Mouse (Mus musculus) heart, postnatal 0 days (tissue): ENCODE data around the gene Nectin2.

Source experiments
- CTCF ChIP-seq: IDR thresholded peaks from 2 replicates; pipeline ENCODE4 v1.5.1; 2016; ENCODE audit warnings: antibody characterized with exemption, control low read depth, low read depth
- EP300 ChIP-seq: IDR thresholded peaks from 2 replicates; pipeline ENCODE4 v1.6.1; 2016; ENCODE audit warnings: antibody characterized with exemption, low read depth

GRCm38 (mm10) chr7:19741329-19742031 lies 8.8 kb downstream of the Nectin2 start:
- TF ChIP-seq CTCF (no peak), EP300 (no peak)
